Mouse (Mus musculus): ENCODE measurements around the gene Qsox1. TPM values are rescaled to one million over a fixed set of nuclear protein-coding genes. Genes with fewer than 3 reads are reported as not detected.

Qsox1 gene
- polyA plus RNA-seq (2014; fragmentation: Nextera tagmentation; extraction: Ambion mirVana), result 18.2 and 19.7 TPM in 2 replicates

GRCm38 (mm10) chr1:155812581-155813499 is at the start of gene Qsox1:
Gene Qsox1, minus strand, starts transcription at chr1:155812889.
- no peak for TF ChIP-seq CTCF (IDR thresholded peaks at IDR 0.05; ENCODE audit: low read depth)
- H3K4me3 ChIP-seq (ENCODE audit: low read depth, low read length), result peak within 1 kb of the TSS; percentile 79
- peak within 1 kb of the TSS; percentile 64 for H3K9ac ChIP-seq
- WGBS, result under 1% methylated on average over 67 of the region's 67 CpGs
- H3K27ac ChIP-seq (ENCODE audit: low read depth), result peak within 1 kb of the TSS; percentile 66
- H3K9me3 ChIP-seq (ENCODE audit: low read depth, low read length), result no peaks in the 10 kb centered on the region
- ATAC-seq (ENCODE audit: insufficient read depth) (peak; percentile 90), DNase-seq (peak; percentile 95)
- H3K27me3 ChIP-seq (ENCODE audit: insufficient read depth, low read length), result no peaks in the 10 kb centered on the region
- peaks cover 17% of the 10 kb centered on the region for H3K4me1 ChIP-seq (ENCODE audit: insufficient read depth)
- H3K4me2 ChIP-seq, result peak within 1 kb of the TSS; percentile 84
- no peaks in the 10 kb centered on the region for H3K36me3 ChIP-seq (ENCODE audit: insufficient read depth)

- Histone ChIP-seq H3K4me2 (no peak overlapping the region), H3K9ac (no peak overlapping the region), H3K27me3 (ENCODE audit: insufficient read depth, low read length) (no peaks in the 10 kb centered on the region), H3K36me3 (ENCODE audit: insufficient read depth) (peaks cover 67% of the 10 kb centered on the region), H3K9me3 (ENCODE audit: low read depth, low read length) (no peaks in the 10 kb centered on the region), H3K4me1 (ENCODE audit: insufficient read depth) (no peaks in the 10 kb centered on the region), H3K27ac (ENCODE audit: low read depth) (no peak overlapping the region), H3K4me3 (ENCODE audit: low read depth, low read length) (no peak overlapping the region)
- no peak for TF ChIP-seq CTCF (IDR thresholded peaks at IDR 0.05; ENCODE audit: low read depth)
- ATAC-seq (ENCODE audit: insufficient read depth) (no peak), DNase-seq (no peak)
- WGBS, result 73% methylated on average over 7 of the region's 7 CpGs
Measured at GRCm38 (mm10) chr1:155854926-155855702, 42.4 kb upstream of the Qsox1 start.

- no peaks in the 10 kb centered on the region for H3K27me3 ChIP-seq (ENCODE audit: insufficient read depth, low read length)
- H3K9me3 ChIP-seq (ENCODE audit: low read depth, low read length), result no peaks in the 10 kb centered on the region
- TF ChIP-seq CTCF (IDR thresholded peaks at IDR 0.05; ENCODE audit: low read depth), result no peak
- no peak for ATAC-seq (ENCODE audit: insufficient read depth)
- no peak overlapping the region for H3K9ac ChIP-seq
- peaks cover 59% of the 10 kb centered on the region for H3K36me3 ChIP-seq (ENCODE audit: insufficient read depth)
- H3K27ac ChIP-seq (ENCODE audit: low read depth), result no peak overlapping the region
- WGBS, result 94% methylated on average over 5 of the region's 5 CpGs
- no peak overlapping the region for H3K4me2 ChIP-seq
- DNase-seq, result no peak
- H3K4me3 ChIP-seq (ENCODE audit: low read depth, low read length), result no peak overlapping the region
- H3K4me1 ChIP-seq (ENCODE audit: insufficient read depth), result no peaks in the 10 kb centered on the region
Measured at GRCm38 (mm10) chr1:155853009-155853408, 40.3 kb upstream of the Qsox1 start.

GRCm38 (mm10) chr1:155844235-155844634 is 31.5 kb upstream of the Qsox1 start:
- H3K27ac ChIP-seq (ENCODE audit: low read depth), result no peak overlapping the region
- H3K9me3 ChIP-seq (ENCODE audit: low read depth, low read length), result no peaks in the 10 kb centered on the region
- DNase-seq (no peak), ATAC-seq (ENCODE audit: insufficient read depth) (no peak)
- WGBS, result 62% methylated on average over 5 of the region's 5 CpGs
- H3K4me2 ChIP-seq, result no peak overlapping the region
- H3K27me3 ChIP-seq (ENCODE audit: insufficient read depth, low read length), result no peaks in the 10 kb centered on the region
- H3K36me3 ChIP-seq (ENCODE audit: insufficient read depth), result peaks cover 36% of the 10 kb centered on the region
- H3K9ac ChIP-seq, result no peak overlapping the region
- no peak for TF ChIP-seq CTCF (IDR thresholded peaks at IDR 0.05; ENCODE audit: low read depth)
- no peak overlapping the region for H3K4me3 ChIP-seq (ENCODE audit: low read depth, low read length)
- H3K4me1 ChIP-seq (ENCODE audit: insufficient read depth), result no peaks in the 10 kb centered on the region

GRCm38 (mm10) chr1:155843538-155843937 is 30.8 kb upstream of the Qsox1 start:
- ATAC-seq (ENCODE audit: insufficient read depth) (peak; percentile 35; the same call in 1 of the 2 replicates), DNase-seq (no peak)
- Histone ChIP-seq H3K27ac (ENCODE audit: low read depth) (no peak overlapping the region), H3K4me1 (ENCODE audit: insufficient read depth) (no peaks in the 10 kb centered on the region), H3K27me3 (ENCODE audit: insufficient read depth, low read length) (no peaks in the 10 kb centered on the region), H3K9ac (no peak overlapping the region), H3K4me3 (ENCODE audit: low read depth, low read length) (no peak overlapping the region), H3K9me3 (ENCODE audit: low read depth, low read length) (no peaks in the 10 kb centered on the region), H3K36me3 (ENCODE audit: insufficient read depth) (peaks cover 35% of the 10 kb centered on the region), H3K4me2 (no peak overlapping the region)
- TF ChIP-seq CTCF (IDR thresholded peaks at IDR 0.05; ENCODE audit: low read depth), result no peak
- 55% methylated on average over 4 of the region's 4 CpGs for WGBS

GRCm38 (mm10) chr1:155835667-155836066 is 23.0 kb upstream of the Qsox1 start:
- H3K9ac ChIP-seq, result no peak overlapping the region
- ATAC-seq (ENCODE audit: insufficient read depth), result no peak
- no peaks in the 10 kb centered on the region for H3K27me3 ChIP-seq (ENCODE audit: insufficient read depth, low read length)
- H3K27ac ChIP-seq (ENCODE audit: low read depth), result no peak overlapping the region
- WGBS, result 52% methylated on average over 2 of the region's 2 CpGs
- H3K4me3 ChIP-seq (ENCODE audit: low read depth, low read length), result no peak overlapping the region
- H3K4me1 ChIP-seq (ENCODE audit: insufficient read depth), result no peaks in the 10 kb centered on the region
- no peak for DNase-seq
- TF ChIP-seq CTCF (IDR thresholded peaks at IDR 0.05; ENCODE audit: low read depth), result no peak
- no peak overlapping the region for H3K4me2 ChIP-seq
- H3K9me3 ChIP-seq (ENCODE audit: low read depth, low read length), result no peaks in the 10 kb centered on the region
- no peaks in the 10 kb centered on the region for H3K36me3 ChIP-seq (ENCODE audit: insufficient read depth)

GRCm38 (mm10) chr1:155833610-155834009 is 20.9 kb upstream of the Qsox1 start:
- no peak overlapping the region for H3K4me3 ChIP-seq (ENCODE audit: low read depth, low read length)
- H3K27ac ChIP-seq (ENCODE audit: low read depth), result no peak overlapping the region
- WGBS, result 77% methylated on average over 9 of the region's 9 CpGs
- H3K4me1 ChIP-seq (ENCODE audit: insufficient read depth), result no peaks in the 10 kb centered on the region
- DNase-seq, result no peak
- H3K36me3 ChIP-seq (ENCODE audit: insufficient read depth), result no peaks in the 10 kb centered on the region
- no peak for ATAC-seq (ENCODE audit: insufficient read depth)
- H3K4me2 ChIP-seq, result no peak overlapping the region
- H3K9me3 ChIP-seq (ENCODE audit: low read depth, low read length), result no peaks in the 10 kb centered on the region
- TF ChIP-seq CTCF (IDR thresholded peaks at IDR 0.05; ENCODE audit: low read depth), result no peak
- H3K9ac ChIP-seq, result no peak overlapping the region
- H3K27me3 ChIP-seq (ENCODE audit: insufficient read depth, low read length), result no peaks in the 10 kb centered on the region

Data from lung, embryonic 14.5 days (tissue).